Mouse (Mus musculus) liver, embryonic 14.5 days (tissue): ENCODE results near the gene BC028528.

Source experiments
- CTCF ChIP-seq: IDR thresholded peaks from 2 replicates; pipeline ENCODE4 v1.5.1; 2016; ENCODE audit warnings: antibody characterized with exemption, low read depth, control low read depth
- EP300 ChIP-seq: IDR thresholded peaks from 2 replicates; pipeline ENCODE4 v1.6.1; 2016; ENCODE audit warnings: antibody characterized with exemption, low read depth

DNA sequence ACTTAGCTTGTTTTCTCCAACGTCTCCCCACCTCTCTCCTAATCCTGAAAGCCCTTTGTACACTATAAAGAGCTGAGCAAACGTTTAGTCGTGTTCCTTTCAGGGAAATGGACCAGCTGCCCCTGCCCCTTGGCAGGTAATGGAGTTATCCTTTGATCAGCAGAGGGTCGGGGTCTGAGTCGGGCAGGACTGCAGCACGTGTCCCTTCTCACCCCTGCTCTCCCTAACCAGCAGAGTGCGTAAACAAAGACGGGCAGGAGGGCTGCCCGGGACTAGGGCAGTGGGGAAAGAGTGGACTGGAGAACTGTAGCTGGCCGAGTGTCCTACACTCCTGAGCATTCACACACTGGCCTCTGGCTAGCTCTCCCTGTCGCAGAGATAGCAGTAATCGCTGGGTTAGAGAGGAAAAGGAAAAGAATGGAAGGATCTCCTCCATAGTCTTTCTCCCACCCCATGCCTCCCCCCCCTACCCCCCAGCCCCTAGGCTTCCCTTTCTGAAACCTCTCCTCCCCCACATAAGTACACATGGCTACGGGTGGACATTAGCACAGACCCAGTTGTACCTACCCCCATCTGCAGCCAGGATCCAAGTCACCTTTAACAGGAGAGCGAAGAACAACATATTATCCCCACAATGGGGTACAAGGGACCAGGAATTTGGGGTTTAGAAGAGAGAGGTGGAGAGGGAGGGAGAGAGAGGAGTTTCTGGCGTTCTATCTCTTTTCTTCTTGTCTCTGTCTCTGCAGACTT is 12.1 kb upstream of the BC028528 start:
- TF ChIP-seq EP300 (no peak), CTCF (no peak)
